Comparison of ENCODE assay signal across 7 mouse cellular contexts in the genomic region with DNA sequence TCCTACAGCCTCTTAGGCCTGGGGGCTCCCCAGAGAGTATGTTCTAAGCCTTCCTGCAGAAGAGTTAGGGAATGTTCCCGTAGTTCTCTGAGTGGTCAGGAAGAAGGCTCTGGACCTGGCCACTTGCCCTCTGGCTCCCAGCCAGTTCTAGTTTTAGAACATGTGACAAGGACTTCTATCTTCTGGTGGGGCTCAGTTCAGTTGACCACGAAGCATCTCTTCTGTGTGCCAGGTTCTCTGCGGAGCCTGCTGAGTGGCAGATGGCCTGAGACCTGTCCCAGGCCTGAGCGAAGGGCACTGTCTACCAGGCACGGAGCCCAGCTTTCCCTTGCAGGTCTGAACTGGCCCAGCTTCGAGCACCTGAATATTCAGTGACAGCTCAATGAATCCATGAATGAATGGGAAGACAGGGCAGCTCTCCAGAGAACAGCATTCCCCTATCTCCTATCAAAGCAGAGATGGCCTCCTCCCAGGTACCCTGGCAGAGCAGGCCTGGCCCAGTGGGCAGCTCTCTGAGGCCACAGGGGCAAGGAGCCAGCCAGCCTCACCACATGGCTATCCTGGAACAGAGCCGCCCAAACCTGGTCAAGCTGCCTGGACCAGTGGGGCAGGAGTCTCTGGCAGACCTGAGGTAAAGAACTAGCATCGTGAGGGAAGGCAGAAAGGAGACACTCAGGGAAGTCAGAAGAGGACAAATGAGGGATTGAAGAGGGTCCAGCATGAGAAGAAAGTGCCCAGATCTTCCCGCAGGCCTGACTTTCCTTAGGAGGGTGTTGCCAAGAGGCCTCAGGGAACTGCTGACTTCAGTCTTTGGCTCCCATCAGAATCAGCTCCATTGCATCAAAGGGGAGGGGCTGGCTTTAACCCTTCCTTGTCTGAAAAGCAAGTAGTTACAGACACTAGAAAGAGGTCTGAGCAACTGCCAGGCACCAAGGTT.
DNase-seq lines count a peak whose midpoint lies in the region; ATAC-seq lines count a peak whose summit lies in the region.

No protein-coding gene starts in this region.

- ATAC-seq in hindbrain, embryonic 16.5 days, result peak; percentile 81
- ATAC-seq in lung, embryonic 16.5 days (ENCODE audit: low read depth), result peak; percentile 68
- no peak for ATAC-seq in frontal cortex, adult (ENCODE audit: low TSS enrichment)
- no peak for ATAC-seq in midbrain, embryonic 11.5 days (ENCODE audit: low FRiP score)

- H3K9ac ChIP-seq in hindbrain, embryonic 16.5 days (ENCODE audit: low read depth, low read length), result 0 out of 2 replicates have a peak overlapping the region, but pooled peaks have one; percentile 5
- peak overlapping the region; percentile 49 for H3K9ac ChIP-seq in lung, embryonic 16.5 days (ENCODE audit: low read length)
- H3K9ac ChIP-seq in midbrain, embryonic 11.5 days (ENCODE audit: low read length), result no peak overlapping the region

- H3K9me3 ChIP-seq in hindbrain, embryonic 16.5 days (ENCODE audit: control insufficient read depth, low read length), result no peaks in the 10 kb centered on the region
- H3K9me3 ChIP-seq in lung, embryonic 16.5 days (ENCODE audit: control insufficient read depth, low read length), result no peaks in the 10 kb centered on the region
- no peaks in the 10 kb centered on the region for H3K9me3 ChIP-seq in midbrain, embryonic 11.5 days (ENCODE audit: control insufficient read depth, low read length)

- H3K4me3 ChIP-seq in hindbrain, embryonic 16.5 days (ENCODE audit: low read length), result no peak overlapping the region
- H3K4me3 ChIP-seq in lung, embryonic 16.5 days (ENCODE audit: low read length), result no peak overlapping the region
- no peak overlapping the region for H3K4me3 ChIP-seq in midbrain, embryonic 11.5 days (ENCODE audit: low read depth, low read length)

- H3K36me3 ChIP-seq in hindbrain, embryonic 16.5 days (ENCODE audit: control insufficient read depth, insufficient read depth, low read length), result no peaks in the 10 kb centered on the region
- peaks cover 11% of the 10 kb centered on the region; the same call in 1 of the 2 replicates for H3K36me3 ChIP-seq in lung, embryonic 16.5 days (ENCODE audit: control insufficient read depth, insufficient read depth, low read length)
- 0 out of 2 replicates have a peak, but pooled peaks cover 3% of the 10 kb centered on the region for H3K36me3 ChIP-seq in midbrain, embryonic 11.5 days (ENCODE audit: control insufficient read depth, insufficient read depth, low read length)

- 50% methylated on average over 9 of the region's 9 CpGs for WGBS in hindbrain, embryonic 16.5 days
- WGBS in lung, embryonic 16.5 days, result 15% methylated on average over 9 of the region's 9 CpGs
- WGBS in midbrain, embryonic 11.5 days, result 69% methylated on average over 9 of the region's 9 CpGs

- H3K27ac ChIP-seq in hindbrain, embryonic 16.5 days (ENCODE audit: low read depth, low read length), result peak overlapping the region; percentile 6; the same call in 1 of the 2 replicates
- H3K27ac ChIP-seq in lung, embryonic 16.5 days (ENCODE audit: low read length), result peak overlapping the region; percentile 97
- H3K27ac ChIP-seq in midbrain, embryonic 11.5 days (ENCODE audit: low read depth, low read length), result no peak overlapping the region

- H3K4me1 ChIP-seq in hindbrain, embryonic 16.5 days (ENCODE audit: control insufficient read depth, insufficient read depth, low read depth, low read length), result peaks cover 6% of the 10 kb centered on the region
- H3K4me1 ChIP-seq in lung, embryonic 16.5 days (replicated peaks; ENCODE audit: control insufficient read depth, insufficient read depth, low read length), result peaks cover 50% of the 10 kb centered on the region
- no peaks in the 10 kb centered on the region for H3K4me1 ChIP-seq in midbrain, embryonic 11.5 days (ENCODE audit: control insufficient read depth, insufficient read depth, low read length)

- no peaks in the 10 kb centered on the region for H3K27me3 ChIP-seq in hindbrain, embryonic 16.5 days (replicated peaks; ENCODE audit: control insufficient read depth, insufficient read depth, low read length)
- no peaks in the 10 kb centered on the region for H3K27me3 ChIP-seq in lung, embryonic 16.5 days (ENCODE audit: control insufficient read depth, insufficient read depth, low read depth, low read length)
- H3K27me3 ChIP-seq in midbrain, embryonic 11.5 days (ENCODE audit: control insufficient read depth, insufficient read depth, low read length), result no peaks in the 10 kb centered on the region

- no peak overlapping the region for H3K4me2 ChIP-seq in hindbrain, embryonic 16.5 days (ENCODE audit: low read length)
- peak overlapping the region; percentile 13; the same call in 1 of the 2 replicates for H3K4me2 ChIP-seq in lung, embryonic 16.5 days (ENCODE audit: low read depth, low read length)
- H3K4me2 ChIP-seq in midbrain, embryonic 11.5 days, result no peak overlapping the region

- DNase-seq in adipocyte (ENCODE audit: low spot score), result peak; percentile 81
- DNase-seq in adrenal gland, postnatal 36 days, result peak; percentile 73 to 81
- DNase-seq in gastrocnemius, adult 8-10 months (ENCODE audit: low spot score in 2 of 2), result peak; percentile 82 to 86
- DNase-seq in midbrain, embryonic 11.5 days (ENCODE audit: low spot score, missing footprints), result no peak

Comparison
In these comparisons a context has a peak if more than half of its experiments do, and no peak if none do; other contexts are left out.
1. ATAC-seq: peak in hindbrain, embryonic 16.5 days (single experiment) and lung, embryonic 16.5 days (single experiment); none in frontal cortex, adult (single experiment) and midbrain, embryonic 11.5 days (single experiment).